In genomic region chr13:29983523-29984191, GRCm38 (mm10) we compare ENCODE assay signal across 8 mouse cellular contexts. TPM values are rescaled to one million over a fixed set of nuclear protein-coding genes. Genes with fewer than 3 reads are reported as not detected.
A peak's percentile ranks its signal among the peaks of the same experiment; 100 is the strongest.
DNase-seq lines count a peak whose midpoint lies in the region; ATAC-seq and TF ChIP-seq lines count a peak whose summit lies in the region.

No protein-coding gene starts in this region.

- peak overlapping the region; percentile 95 for H3K4me3 ChIP-seq in megakaryocyte, embryonic 14.5 days (replicated peaks)
- H3K4me3 ChIP-seq in forebrain, embryonic 11.5 days (ENCODE audit: low read depth, low read length) = peak overlapping the region; percentile 98
- peak overlapping the region; percentile 98 for H3K4me3 ChIP-seq in hindbrain, embryonic 16.5 days (ENCODE audit: low read length)
- peak overlapping the region; percentile 86 for H3K4me3 ChIP-seq in limb, embryonic 14.5 days (replicated peaks; ENCODE audit: low read length)

- no peaks in the 10 kb centered on the region for H3K9me3 ChIP-seq in megakaryocyte, embryonic 14.5 days
- H3K9me3 ChIP-seq in forebrain, embryonic 11.5 days (ENCODE audit: control insufficient read depth, low read length) = no peaks in the 10 kb centered on the region
- no peaks in the 10 kb centered on the region for H3K9me3 ChIP-seq in hindbrain, embryonic 16.5 days (ENCODE audit: control insufficient read depth, low read length)
- H3K9me3 ChIP-seq in limb, embryonic 14.5 days (ENCODE audit: control insufficient read depth, low read length) = no peaks in the 10 kb centered on the region

- DNase-seq in adrenal gland, adult 8-10 months = peak; percentile 26
- DNase-seq in forebrain, embryonic 11.5 days (ENCODE audit: low spot score) = no peak
- DNase-seq in limb, embryonic 14.5 days (ENCODE audit: low spot score) = peak; percentile 10
- DNase-seq in neural tube, embryonic 10.5 days (ENCODE audit: extremely low spot score, low spot score) = peak; percentile 67

- H3K9ac ChIP-seq in forebrain, embryonic 11.5 days (ENCODE audit: low read length) = peak overlapping the region; percentile 100
- peak overlapping the region; percentile 96 for H3K9ac ChIP-seq in hindbrain, embryonic 16.5 days (ENCODE audit: low read depth, low read length)
- peak overlapping the region; percentile 95 for H3K9ac ChIP-seq in limb, embryonic 14.5 days (ENCODE audit: low read depth, low read length, severe bottlenecking)

- ATAC-seq in megakaryocyte, adult 5-6 weeks (ENCODE audit: poor library complexity, severe bottlenecking) = no peak
- no peak for ATAC-seq in forebrain, embryonic 11.5 days (replicated peaks; ENCODE audit: low FRiP score)
- ATAC-seq in hindbrain, embryonic 16.5 days = no peak
- ATAC-seq in limb, embryonic 14.5 days (ENCODE audit: low FRiP score, low read depth) = no peak
- no peak for ATAC-seq in megakaryocyte-erythroid progenitor cell, adult 5-6 weeks (replicated peaks; ENCODE audit: low FRiP score, low TSS enrichment, poor library complexity, severe bottlenecking)

- peaks cover 68% of the 10 kb centered on the region for H3K4me1 ChIP-seq in megakaryocyte, embryonic 14.5 days
- no peaks in the 10 kb centered on the region; the same call in 1 of the 2 replicates for H3K4me1 ChIP-seq in forebrain, embryonic 11.5 days (replicated peaks; ENCODE audit: control insufficient read depth, insufficient read depth, low read length)
- H3K4me1 ChIP-seq in hindbrain, embryonic 16.5 days (ENCODE audit: control insufficient read depth, insufficient read depth, low read depth, low read length) = peaks cover 7% of the 10 kb centered on the region
- H3K4me1 ChIP-seq in limb, embryonic 14.5 days (ENCODE audit: control insufficient read depth, insufficient read depth, low read length) = peaks cover 7% of the 10 kb centered on the region; the same call in 1 of the 2 replicates

- peak overlapping the region; percentile 96 for H3K27ac ChIP-seq in forebrain, embryonic 11.5 days (ENCODE audit: low read depth, low read length)
- H3K27ac ChIP-seq in hindbrain, embryonic 16.5 days (ENCODE audit: low read depth, low read length) = peak overlapping the region; percentile 91
- H3K27ac ChIP-seq in limb, embryonic 14.5 days (replicated peaks; ENCODE audit: low read depth, low read length) = peak overlapping the region; percentile 99

- peaks cover 1% of the 10 kb centered on the region for H3K27me3 ChIP-seq in megakaryocyte, embryonic 14.5 days (replicated peaks)
- H3K27me3 ChIP-seq in forebrain, embryonic 11.5 days (ENCODE audit: control insufficient read depth, insufficient read depth, low read length) = no peaks in the 10 kb centered on the region
- no peaks in the 10 kb centered on the region for H3K27me3 ChIP-seq in hindbrain, embryonic 16.5 days (replicated peaks; ENCODE audit: control insufficient read depth, insufficient read depth, low read length)
- H3K27me3 ChIP-seq in limb, embryonic 14.5 days (ENCODE audit: control insufficient read depth, insufficient read depth, low read length) = no peaks in the 10 kb centered on the region

- H3K36me3 ChIP-seq in megakaryocyte, embryonic 14.5 days (replicated peaks; ENCODE audit: low read length) = peaks cover 13% of the 10 kb centered on the region
- no peaks in the 10 kb centered on the region; the same call in 1 of the 2 replicates for H3K36me3 ChIP-seq in forebrain, embryonic 11.5 days (ENCODE audit: control insufficient read depth, insufficient read depth, low read length)
- H3K36me3 ChIP-seq in hindbrain, embryonic 16.5 days (ENCODE audit: control insufficient read depth, insufficient read depth, low read length) = no peaks in the 10 kb centered on the region
- no peaks in the 10 kb centered on the region for H3K36me3 ChIP-seq in limb, embryonic 14.5 days (ENCODE audit: control insufficient read depth, insufficient read depth, low read length)

- H3K4me2 ChIP-seq in forebrain, embryonic 11.5 days (ENCODE audit: low read depth, low read length, severe bottlenecking) = peak overlapping the region; percentile 85
- H3K4me2 ChIP-seq in hindbrain, embryonic 16.5 days (ENCODE audit: low read length) = peak overlapping the region; percentile 95
- H3K4me2 ChIP-seq in limb, embryonic 14.5 days (replicated peaks; ENCODE audit: low read depth, low read length, severe bottlenecking) = peak overlapping the region; percentile 91

- TF ChIP-seq POLR2A in limb, embryonic 14.5 days (IDR thresholded peaks at IDR 0.05; ENCODE audit: borderline replicate concordance, extremely low read depth, insufficient read depth, insufficient read length) = no peak

- under 1% methylated on average over 30 of the region's 35 CpGs for WGBS in forebrain, embryonic 11.5 days
- under 1% methylated on average over 35 of the region's 35 CpGs for WGBS in hindbrain, embryonic 16.5 days
- WGBS in limb, embryonic 14.5 days = 2% methylated on average over 30 of the region's 35 CpGs

RNA-seq across cellular contexts. Expression of gene E2f3, which starts 2.2 kb away (rescaled TPM):
- 4.0 and 5.2 TPM in 2 replicates for polyA plus RNA-seq in megakaryocyte, embryonic 14.5 days (2012; ENCODE audit: insufficient read depth, low replicate concordance)
- 7.3 and 7.5 TPM in 2 replicates for total RNA-seq in megakaryocyte, adult 5-6 weeks (2015)
- total RNA-seq in megakaryocyte, adult 5-6 weeks (2017) = 5.4 TPM in 2 replicates
- total RNA-seq in adrenal gland, adult 8-10 months (2022) = 10 to 100 TPM in 3 of 4 experiments, 1 to 10 TPM in 1; 9.4 to 10.8 (median 10.4) TPM
- polyA plus RNA-seq in forebrain, embryonic 11.5 days (2014; fragmentation: Nextera tagmentation; extraction: Ambion mirVana) = 22.7 and 23.1 TPM in 2 replicates
- 4.2 and 5.7 TPM in 2 replicates for polyA plus RNA-seq in hindbrain, embryonic 16.5 days (2015; fragmentation: Nextera tagmentation; extraction: Ambion mirVana)
- polyA plus RNA-seq in limb, embryonic 14.5 days (2012; rRNA removed) = 23.6 and 23.8 TPM in 2 replicates
- polyA plus RNA-seq in limb, embryonic 14.5 days (2014; fragmentation: Nextera tagmentation; extraction: Ambion mirVana) = 10.2 and 11.1 TPM in 2 replicates
- total RNA-seq in megakaryocyte-erythroid progenitor cell, adult 5-6 weeks (2014; fragmentation: Nextera tagmentation) = 20.6 and 22.3 TPM in 2 replicates
- 13.1 and 14.8 TPM in 2 replicates for total RNA-seq in megakaryocyte-erythroid progenitor cell, adult 5-6 weeks (2017)
